8 mouse cellular contexts compared by ENCODE assay signal in genomic region chr10:121625407-121626185, GRCm38 (mm10). TPM values are rescaled to one million over a fixed set of nuclear protein-coding genes. Genes with fewer than 3 reads are reported as not detected.
DNase-seq lines count a peak whose midpoint lies in the region; ATAC-seq and TF ChIP-seq lines count a peak whose summit lies in the region.

No protein-coding gene starts in this region.

- WGBS in kidney, embryonic 15.5 days: under 1% methylated on average over 39 of the region's 41 CpGs
- WGBS in forebrain, embryonic 16.5 days: under 1% methylated on average over 39 of the region's 41 CpGs
- WGBS in liver, postnatal 0 days (ENCODE audit: insufficient replicate concordance): under 1% methylated on average over 41 of the region's 41 CpGs
- WGBS in stomach, postnatal 0 days: under 1% methylated on average over 40 of the region's 41 CpGs

- 0 out of 2 replicates have a peak, but pooled peaks have one; percentile 3 for TF ChIP-seq CTCF in liver, postnatal 0 days (IDR thresholded peaks at IDR 0.05; ENCODE audit: low read depth)
- TF ChIP-seq CTCF in stomach, postnatal 0 days (IDR thresholded peaks at IDR 0.05; ENCODE audit: low read depth): no peak

- no peak for TF ChIP-seq EP300 in liver, postnatal 0 days (IDR thresholded peaks at IDR 0.05; ENCODE audit: low read depth)
- peak; percentile 19 for TF ChIP-seq EP300 in stomach, postnatal 0 days (optimal IDR thresholded peaks at IDR 0.05)

- peaks cover 12% of the 10 kb centered on the region for H3K4me1 ChIP-seq in kidney, embryonic 15.5 days
- H3K4me1 ChIP-seq in forebrain, embryonic 16.5 days (replicated peaks; ENCODE audit: control insufficient read depth, insufficient read depth, low read length): peaks cover 13% of the 10 kb centered on the region
- peaks cover 20% of the 10 kb centered on the region; the same call in 1 of the 2 replicates for H3K4me1 ChIP-seq in liver, postnatal 0 days (ENCODE audit: insufficient read depth)
- H3K4me1 ChIP-seq in stomach, postnatal 0 days (replicated peaks; ENCODE audit: control insufficient read depth, insufficient read depth): no peaks in the 10 kb centered on the region

- peak overlapping the region; percentile 75 for H3K9ac ChIP-seq in kidney, embryonic 15.5 days
- H3K9ac ChIP-seq in forebrain, embryonic 16.5 days (replicated peaks; ENCODE audit: low read depth, low read length): peak overlapping the region; percentile 88
- peak overlapping the region; percentile 85 for H3K9ac ChIP-seq in liver, postnatal 0 days (replicated peaks)
- H3K9ac ChIP-seq in stomach, postnatal 0 days (ENCODE audit: low read length): peak overlapping the region; percentile 89

- H3K4me2 ChIP-seq in kidney, embryonic 15.5 days: peak overlapping the region; percentile 76
- peak overlapping the region; percentile 79 for H3K4me2 ChIP-seq in forebrain, embryonic 16.5 days (ENCODE audit: low read length)
- peak overlapping the region; percentile 87 for H3K4me2 ChIP-seq in liver, postnatal 0 days (ENCODE audit: low read depth, low read length)
- H3K4me2 ChIP-seq in stomach, postnatal 0 days (replicated peaks; ENCODE audit: low read depth): peak overlapping the region; percentile 64

- no peaks in the 10 kb centered on the region for H3K27me3 ChIP-seq in kidney, embryonic 15.5 days
- H3K27me3 ChIP-seq in forebrain, embryonic 16.5 days (replicated peaks; ENCODE audit: control insufficient read depth, insufficient read depth, low read length): no peaks in the 10 kb centered on the region
- H3K27me3 ChIP-seq in liver, postnatal 0 days (ENCODE audit: insufficient read depth, low read length): no peaks in the 10 kb centered on the region
- H3K27me3 ChIP-seq in stomach, postnatal 0 days (ENCODE audit: control insufficient read depth, insufficient read depth, low read length): no peaks in the 10 kb centered on the region

- H3K4me3 ChIP-seq in kidney, embryonic 15.5 days (replicated peaks): peak overlapping the region; percentile 82
- peak overlapping the region; percentile 94 for H3K4me3 ChIP-seq in forebrain, embryonic 16.5 days (replicated peaks; ENCODE audit: low read length)
- H3K4me3 ChIP-seq in liver, postnatal 0 days (ENCODE audit: low read depth, low read length): peak overlapping the region; percentile 84
- H3K4me3 ChIP-seq in stomach, postnatal 0 days (ENCODE audit: low read depth, low read length): peak overlapping the region; percentile 89

- ATAC-seq in kidney, embryonic 15.5 days (replicated peaks; ENCODE audit: low FRiP score): no peak
- ATAC-seq in forebrain, embryonic 16.5 days: no peak
- ATAC-seq in liver, postnatal 0 days: peak; percentile 62
- ATAC-seq in stomach, postnatal 0 days (ENCODE audit: low FRiP score, low TSS enrichment): peak; percentile 58

- DNase-seq in kidney, postnatal 4 days: no peak
- peak; percentile 64 for DNase-seq in adipocyte (ENCODE audit: low spot score)
- no peak for DNase-seq in liver, postnatal 0 days
- DNase-seq in stomach, postnatal 0 days (ENCODE audit: low spot score): no peak
- DNase-seq in spleen, adult 18-20 months: no peak
- no peak for DNase-seq in gastrocnemius, postnatal 4 days (ENCODE audit: low spot score in 2 of 2)

- peaks cover 25% of the 10 kb centered on the region for H3K36me3 ChIP-seq in kidney, embryonic 15.5 days
- H3K36me3 ChIP-seq in forebrain, embryonic 16.5 days (ENCODE audit: control insufficient read depth, insufficient read depth): peaks cover 5% of the 10 kb centered on the region; the same call in 1 of the 2 replicates
- peaks cover 16% of the 10 kb centered on the region for H3K36me3 ChIP-seq in liver, postnatal 0 days (replicated peaks; ENCODE audit: insufficient read depth, low read length)
- H3K36me3 ChIP-seq in stomach, postnatal 0 days (ENCODE audit: control insufficient read depth, insufficient read depth, low read length): no peaks in the 10 kb centered on the region; the same call in 1 of the 2 replicates

- H3K9me3 ChIP-seq in kidney, embryonic 15.5 days (replicated peaks): no peaks in the 10 kb centered on the region
- no peaks in the 10 kb centered on the region for H3K9me3 ChIP-seq in forebrain, embryonic 16.5 days (ENCODE audit: control insufficient read depth, low read length)
- no peaks in the 10 kb centered on the region for H3K9me3 ChIP-seq in liver, postnatal 0 days (ENCODE audit: low read length)
- no peaks in the 10 kb centered on the region for H3K9me3 ChIP-seq in stomach, postnatal 0 days (ENCODE audit: control insufficient read depth, low read length)

- H3K27ac ChIP-seq in kidney, embryonic 15.5 days: peak overlapping the region; percentile 95
- peak overlapping the region; percentile 89 for H3K27ac ChIP-seq in forebrain, embryonic 16.5 days (ENCODE audit: low read length)
- peak overlapping the region; percentile 95 for H3K27ac ChIP-seq in liver, postnatal 0 days (ENCODE audit: low read depth)
- H3K27ac ChIP-seq in stomach, postnatal 0 days (replicated peaks): peak overlapping the region; percentile 95

RNA-seq across cellular contexts. Expression of gene Xpot, which starts 0.5 kb away (rescaled TPM):
- 50.8 and 55.9 TPM in 2 replicates for polyA plus RNA-seq in kidney, embryonic 15.5 days (2015; fragmentation: Nextera tagmentation; extraction: Ambion mirVana)
- polyA plus RNA-seq in forebrain, embryonic 16.5 days (2015; fragmentation: Nextera tagmentation; extraction: Ambion mirVana): 38.4 and 49.3 TPM in 2 replicates
- 17.5 and 19.4 TPM in 2 replicates for polyA plus RNA-seq in liver, postnatal 0 days (2015; fragmentation: Nextera tagmentation; extraction: Ambion mirVana)
- 24.5 and 24.8 TPM in 2 replicates for polyA plus RNA-seq in stomach, postnatal 0 days (2015; fragmentation: Nextera tagmentation; extraction: Ambion mirVana)
- 10 to 100 TPM; 36.0 to 45.6 TPM for total RNA-seq in gastrocnemius, postnatal 4 days (2021)

RNA-seq across cellular contexts. Expression of gene D930020B18Rik, which starts 15.8 kb away (rescaled TPM):
- 0.19 and 0.42 TPM in 2 replicates for polyA plus RNA-seq in kidney, embryonic 15.5 days (2015; fragmentation: Nextera tagmentation; extraction: Ambion mirVana)
- 0.27 and 0.40 TPM in 2 replicates for polyA plus RNA-seq in forebrain, embryonic 16.5 days (2015; fragmentation: Nextera tagmentation; extraction: Ambion mirVana)
- polyA plus RNA-seq in liver, postnatal 0 days (2015; fragmentation: Nextera tagmentation; extraction: Ambion mirVana): not detected in 2 replicates
- polyA plus RNA-seq in stomach, postnatal 0 days (2015; fragmentation: Nextera tagmentation; extraction: Ambion mirVana): 1.2 and 1.5 TPM in 2 replicates
- not detected for total RNA-seq in gastrocnemius, postnatal 4 days (2021)

RNA-seq across cellular contexts. Expression of gene Tbk1, which starts 39.0 kb away (rescaled TPM):
- 31.2 and 31.8 TPM in 2 replicates for polyA plus RNA-seq in kidney, embryonic 15.5 days (2015; fragmentation: Nextera tagmentation; extraction: Ambion mirVana)
- 38.4 and 42.7 TPM in 2 replicates for polyA plus RNA-seq in forebrain, embryonic 16.5 days (2015; fragmentation: Nextera tagmentation; extraction: Ambion mirVana)
- 11.4 and 14.4 TPM in 2 replicates for polyA plus RNA-seq in liver, postnatal 0 days (2015; fragmentation: Nextera tagmentation; extraction: Ambion mirVana)
- 16.6 TPM in 2 replicates for polyA plus RNA-seq in stomach, postnatal 0 days (2015; fragmentation: Nextera tagmentation; extraction: Ambion mirVana)
- 10 to 100 TPM; 20.7 to 24.8 TPM for total RNA-seq in gastrocnemius, postnatal 4 days (2021)

Comparison
In these comparisons a context has a peak if more than half of its experiments do, and no peak if none do; other contexts are left out.
1. ATAC-seq: peak in liver, postnatal 0 days (single experiment) and stomach, postnatal 0 days (single experiment); none in kidney, embryonic 15.5 days (single experiment) and forebrain, embryonic 16.5 days (single experiment).
2. Peak in every context shown above with its lines, with median percentiles within 50 percentile points of each other: H3K27ac ChIP-seq, H3K4me2 ChIP-seq, H3K4me3 ChIP-seq and H3K9ac ChIP-seq.